Mouse (Mus musculus) megakaryocyte progenitor cell, adult 5-6 weeks (primary cell): ENCODE measurements at regions not wholly inside any gene's neighbourhood (a gene's known extent, or its start where the extent isn't known, plus 50 kb on each side); places are given as distances from the start of the nearest gene placed in this dataset.

ENCODE experiments used
- ATAC-seq: replicated peaks from 2 replicates; pipeline ENCODE4 v1.8.0; 2016; ENCODE audit warnings: mild to moderate bottlenecking, moderate TSS enrichment, inconsistent platforms; ENCODE audit not compliant: poor library complexity

DNA sequence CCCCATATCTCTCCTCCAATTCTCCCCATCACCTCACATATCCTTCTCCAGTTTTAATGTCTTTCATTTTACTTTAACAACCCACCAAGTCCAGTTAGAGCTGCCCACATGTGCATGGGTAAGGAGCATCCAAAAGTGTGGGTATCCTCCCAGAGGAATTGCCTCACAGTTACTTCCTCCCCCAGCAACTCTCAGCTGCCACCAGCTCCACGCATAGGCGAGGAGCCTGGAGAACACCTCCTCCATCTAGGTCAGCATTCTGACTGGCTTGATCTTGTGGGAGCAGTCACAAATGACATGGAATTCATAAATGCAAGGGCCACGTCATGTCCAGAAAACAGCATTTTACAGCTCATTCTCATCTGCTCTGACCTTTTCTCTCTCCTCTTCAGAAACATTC, 63.9 kb upstream of the Ldb2 start:
- ATAC-seq: no peak

GRCm38 (mm10) chr5:44854189-44854588, 54.7 kb upstream of the Ldb2 start:
- no peak for ATAC-seq
